Mouse (Mus musculus) layer of hippocampus, adult 11-12 months (tissue): ENCODE data around the gene Ifih1.

Experiments used
- DNase-seq: peaks from one replicate; pipeline ENCODE4 v3.0.0; 2022; ENCODE audit warnings: low spot score

Gene Ifih1

DNA sequence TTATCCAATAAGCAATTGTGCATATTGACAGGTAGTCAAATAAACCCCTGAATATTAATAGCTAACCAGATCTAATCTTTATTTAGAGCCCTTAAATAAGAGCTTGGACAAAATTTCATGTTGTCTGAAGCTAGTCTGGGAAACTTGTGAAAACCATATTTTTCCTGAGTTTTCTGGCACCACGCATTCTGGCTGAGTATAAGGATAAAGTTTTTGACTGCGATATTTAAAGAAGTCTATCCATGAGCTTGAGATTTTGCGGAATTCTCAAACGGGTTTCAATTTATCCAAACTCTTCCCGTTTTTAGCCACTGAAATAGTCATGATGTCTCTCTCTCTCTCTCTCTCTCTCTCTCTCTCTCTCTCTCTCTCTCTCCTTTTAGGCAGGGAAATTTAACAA, 98.0 kb downstream of the Ifih1 start:
- no peak for DNase-seq
